Mouse (Mus musculus) intestine, embryonic 15.5 days (tissue): ENCODE measurements around the gene 1700025G04Rik. TPM values are rescaled to one million over a fixed set of nuclear protein-coding genes. Genes with fewer than 3 reads are reported as not detected.

ENCODE experiments used
- ATAC-seq: fragments of 200-750 bp; cut with Nextera tagmentation; 2 replicates; pipeline ENCODE4 v1.8.0; 2017; ENCODE audit warnings: moderate TSS enrichment, moderate library complexity
- H3K27ac ChIP-seq: fragments of 300-500 bp; sonication (generic); 2 replicates; pipeline ENCODE4 v1.5.1; 2015; ENCODE audit warnings: mild to moderate bottlenecking, inconsistent platforms
- H3K27me3 ChIP-seq: fragments of 300-500 bp; sonication (generic); replicated peaks from 2 replicates; pipeline ENCODE4 v1.6.1; 2015; ENCODE audit warnings: inconsistent platforms
- H3K36me3 ChIP-seq: fragments of 300-500 bp; sonication (generic); 2 replicates; pipeline ENCODE4 v1.6.1; 2015; ENCODE audit warnings: inconsistent platforms
- H3K4me1 ChIP-seq: fragments of 300-500 bp; sonication (generic); replicated peaks from 2 replicates; pipeline ENCODE4 v1.6.1; 2015; ENCODE audit warnings: inconsistent platforms
- H3K4me2 ChIP-seq: fragments of 300-500 bp; sonication (generic); replicated peaks from 2 replicates; pipeline ENCODE4 v1.6.1; 2015; ENCODE audit warnings: mild to moderate bottlenecking, inconsistent platforms
- H3K4me3 ChIP-seq: fragments of 300-500 bp; sonication (generic); replicated peaks from 2 replicates; pipeline ENCODE4 v1.5.1; 2015; ENCODE audit warnings: inconsistent platforms
- H3K9ac ChIP-seq: fragments of 300-500 bp; sonication (generic); 2 replicates; pipeline ENCODE4 v1.6.1; 2015; ENCODE audit warnings: inconsistent platforms
- H3K9me3 ChIP-seq: fragments of 300-500 bp; sonication (generic); 2 replicates; pipeline ENCODE4 v1.6.1; 2016; ENCODE audit warnings: inconsistent platforms
- WGBS: fragments of 180-500 bp; shearing (Covaris S2); methylation state at CpG from one replicate; pipeline ENCODE4 v1.1.7; 2015; 5-methylcytosine and 5-hydroxymethylcytosine counted together
- polyA plus RNA-seq: library from polyadenylated mRNA; unstranded; fragments of >200 nt; fragmentation: Nextera tagmentation; extraction: Ambion mirVana; gene quantifications from 2 replicates; pipeline ENCODE4 v1.2.1, GENCODE M21; 2015

Gene 1700025G04Rik
- polyA plus RNA-seq, 1 experiment from 2014 or later, result 31.1 TPM

GRCm38 (mm10) chr1:151963248-151963647, 126.7 kb downstream of the 1700025G04Rik start:
- no peak overlapping the region for H3K27ac ChIP-seq
- no peak overlapping the region for H3K9ac ChIP-seq
- H3K4me2 ChIP-seq, result no peak overlapping the region
- H3K4me3 ChIP-seq, result no peak overlapping the region
- 0 out of 2 replicates have a peak, but pooled peaks cover 2% of the 10 kb centered on the region for H3K4me1 ChIP-seq
- H3K9me3 ChIP-seq, result no peaks in the 10 kb centered on the region
- no peaks in the 10 kb centered on the region for H3K27me3 ChIP-seq
- H3K36me3 ChIP-seq, result no peaks in the 10 kb centered on the region; the same call in 1 of the 2 replicates
- no peak for ATAC-seq
- WGBS, result 56% methylated on average over 7 of the region's 7 CpGs

- Histone ChIP-seq H3K27ac (no peak overlapping the region), H3K4me2 (no peak overlapping the region), H3K4me1 (0 out of 2 replicates have a peak, but pooled peaks cover 2% of the 10 kb centered on the region), H3K27me3 (no peaks in the 10 kb centered on the region), H3K9me3 (no peaks in the 10 kb centered on the region), H3K36me3 (no peaks in the 10 kb centered on the region), H3K9ac (no peak overlapping the region), H3K4me3 (no peak overlapping the region)
- WGBS, result 49% methylated on average over 6 of the region's 6 CpGs
- ATAC-seq, result no peak
Measured at GRCm38 (mm10) chr1:151962078-151962477, 127.8 kb downstream of the 1700025G04Rik start.

- Histone ChIP-seq H3K27ac (no peak overlapping the region), H3K4me1 (0 out of 2 replicates have a peak, but pooled peaks cover 2% of the 10 kb centered on the region), H3K4me2 (no peak overlapping the region), H3K4me3 (no peak overlapping the region), H3K27me3 (no peaks in the 10 kb centered on the region), H3K9me3 (no peaks in the 10 kb centered on the region), H3K36me3 (no peaks in the 10 kb centered on the region), H3K9ac (no peak overlapping the region)
- ATAC-seq, result no peak
- 77% methylated on average over 10 of the region's 10 CpGs for WGBS
Measured at GRCm38 (mm10) chr1:151961204-151961603, 128.7 kb downstream of the 1700025G04Rik start.

- no peak overlapping the region for H3K4me2 ChIP-seq
- H3K4me3 ChIP-seq, result no peak overlapping the region
- 0 out of 2 replicates have a peak, but pooled peaks cover 2% of the 10 kb centered on the region for H3K4me1 ChIP-seq
- no peak for ATAC-seq
- 41% methylated on average over 3 of the region's 3 CpGs for WGBS
- H3K27ac ChIP-seq, result no peak overlapping the region
- H3K9ac ChIP-seq, result no peak overlapping the region
- H3K27me3 ChIP-seq, result no peaks in the 10 kb centered on the region
- no peaks in the 10 kb centered on the region for H3K9me3 ChIP-seq
- H3K36me3 ChIP-seq, result no peaks in the 10 kb centered on the region
Measured at GRCm38 (mm10) chr1:151959010-151959409, 130.9 kb downstream of the 1700025G04Rik start.

- H3K4me2 ChIP-seq, result no peak overlapping the region
- no peaks in the 10 kb centered on the region for H3K36me3 ChIP-seq
- WGBS, result 71% methylated on average over 3 of the region's 3 CpGs
Measured at GRCm38 (mm10) chr1:151958442-151958841, 131.5 kb downstream of the 1700025G04Rik start.

GRCm38 (mm10) chr1:151957669-151958068, 132.3 kb downstream of the 1700025G04Rik start:
- no peak overlapping the region for H3K9ac ChIP-seq
- WGBS, result 58% methylated on average over 7 of the region's 7 CpGs
- peaks cover 5% of the 10 kb centered on the region; the same call in 1 of the 2 replicates for H3K4me1 ChIP-seq
- no peak overlapping the region for H3K27ac ChIP-seq
- H3K9me3 ChIP-seq, result no peaks in the 10 kb centered on the region
- ATAC-seq, result no peak
- H3K27me3 ChIP-seq, result no peaks in the 10 kb centered on the region
- no peaks in the 10 kb centered on the region for H3K36me3 ChIP-seq
- no peak overlapping the region for H3K4me2 ChIP-seq
- H3K4me3 ChIP-seq, result no peak overlapping the region

More at GRCm38 (mm10) chr1:151958442-151958841, 131.5 kb downstream of the 1700025G04Rik start:
- no peak overlapping the region for H3K9ac ChIP-seq
- no peak overlapping the region for H3K27ac ChIP-seq
- no peaks in the 10 kb centered on the region for H3K27me3 ChIP-seq
- H3K4me3 ChIP-seq, result no peak overlapping the region
- no peaks in the 10 kb centered on the region for H3K9me3 ChIP-seq
- ATAC-seq, result no peak
- peaks cover 4% of the 10 kb centered on the region; the same call in 1 of the 2 replicates for H3K4me1 ChIP-seq

GRCm38 (mm10) chr1:151955866-151956265, 134.1 kb downstream of the 1700025G04Rik start:
- WGBS, result 59% methylated on average over 5 of the region's 5 CpGs
- no peak overlapping the region for H3K27ac ChIP-seq
- H3K36me3 ChIP-seq, result no peaks in the 10 kb centered on the region
- peaks cover 5% of the 10 kb centered on the region; the same call in 1 of the 2 replicates for H3K4me1 ChIP-seq
- no peak for ATAC-seq
- H3K4me2 ChIP-seq, result no peak overlapping the region
- H3K9me3 ChIP-seq, result no peaks in the 10 kb centered on the region
- no peak overlapping the region for H3K4me3 ChIP-seq
- H3K9ac ChIP-seq, result no peak overlapping the region
- H3K27me3 ChIP-seq, result no peaks in the 10 kb centered on the region

- no peak overlapping the region for H3K9ac ChIP-seq
- ATAC-seq, result peak; percentile 62
- 35% methylated on average over 7 of the region's 7 CpGs for WGBS
- H3K27ac ChIP-seq, result no peak overlapping the region
- H3K9me3 ChIP-seq, result no peaks in the 10 kb centered on the region
- peaks cover 5% of the 10 kb centered on the region; the same call in 1 of the 2 replicates for H3K4me1 ChIP-seq
- H3K4me3 ChIP-seq, result no peak overlapping the region
- no peaks in the 10 kb centered on the region for H3K36me3 ChIP-seq
- H3K4me2 ChIP-seq, result no peak overlapping the region
- H3K27me3 ChIP-seq, result no peaks in the 10 kb centered on the region
Measured at GRCm38 (mm10) chr1:151953563-151953962, 136.4 kb downstream of the 1700025G04Rik start.

GRCm38 (mm10) chr1:151948065-151948464, 141.9 kb downstream of the 1700025G04Rik start:
- no peak overlapping the region for H3K4me2 ChIP-seq

GRCm38 (mm10) chr1:151947571-151947970, 142.4 kb downstream of the 1700025G04Rik start:
- H3K4me2 ChIP-seq, result no peak overlapping the region
- peaks cover 19% of the 10 kb centered on the region; the same call in 1 of the 2 replicates for H3K4me1 ChIP-seq
- no peaks in the 10 kb centered on the region for H3K27me3 ChIP-seq
- H3K4me3 ChIP-seq, result no peak overlapping the region
- no peaks in the 10 kb centered on the region for H3K36me3 ChIP-seq
- H3K9me3 ChIP-seq, result no peaks in the 10 kb centered on the region
- H3K9ac ChIP-seq, result no peak overlapping the region
- WGBS, result 44% methylated on average over 4 of the region's 4 CpGs
- ATAC-seq, result no peak
- H3K27ac ChIP-seq, result no peak overlapping the region

More at GRCm38 (mm10) chr1:151948065-151948464, 141.9 kb downstream of the 1700025G04Rik start:
- Histone ChIP-seq H3K9ac (no peak overlapping the region), H3K27me3 (no peaks in the 10 kb centered on the region), H3K36me3 (no peaks in the 10 kb centered on the region), H3K4me3 (no peak overlapping the region), H3K4me1 (peaks cover 18% of the 10 kb centered on the region; the same call in 1 of the 2 replicates), H3K27ac (no peak overlapping the region), H3K9me3 (no peaks in the 10 kb centered on the region)
- WGBS, result 77% methylated on average over 3 of the region's 3 CpGs
- ATAC-seq, result no peak

GRCm38 (mm10) chr1:151944457-151945223, 145.3 kb downstream of the 1700025G04Rik start:
- Histone ChIP-seq H3K4me3 (no peak overlapping the region), H3K9me3 (no peaks in the 10 kb centered on the region), H3K27ac (no peak overlapping the region), H3K9ac (no peak overlapping the region), H3K27me3 (no peaks in the 10 kb centered on the region), H3K36me3 (no peaks in the 10 kb centered on the region), H3K4me1 (peaks cover 19% of the 10 kb centered on the region; the same call in 1 of the 2 replicates), H3K4me2 (no peak overlapping the region)
- 51% methylated on average over 10 of the region's 10 CpGs for WGBS
- ATAC-seq, result no peak

- Histone ChIP-seq H3K9ac (no peak overlapping the region), H3K9me3 (no peaks in the 10 kb centered on the region), H3K4me2 (no peak overlapping the region), H3K27me3 (no peaks in the 10 kb centered on the region), H3K4me1 (peaks cover 19% of the 10 kb centered on the region; the same call in 1 of the 2 replicates), H3K27ac (no peak overlapping the region), H3K36me3 (no peaks in the 10 kb centered on the region), H3K4me3 (no peak overlapping the region)
- no peak for ATAC-seq
- 59% methylated on average over 8 of the region's 8 CpGs for WGBS
Measured at GRCm38 (mm10) chr1:151943681-151944237, 146.2 kb downstream of the 1700025G04Rik start.
